Mouse (Mus musculus): ENCODE data around the gene Mon1a.

The Mon1a gene

DNA sequence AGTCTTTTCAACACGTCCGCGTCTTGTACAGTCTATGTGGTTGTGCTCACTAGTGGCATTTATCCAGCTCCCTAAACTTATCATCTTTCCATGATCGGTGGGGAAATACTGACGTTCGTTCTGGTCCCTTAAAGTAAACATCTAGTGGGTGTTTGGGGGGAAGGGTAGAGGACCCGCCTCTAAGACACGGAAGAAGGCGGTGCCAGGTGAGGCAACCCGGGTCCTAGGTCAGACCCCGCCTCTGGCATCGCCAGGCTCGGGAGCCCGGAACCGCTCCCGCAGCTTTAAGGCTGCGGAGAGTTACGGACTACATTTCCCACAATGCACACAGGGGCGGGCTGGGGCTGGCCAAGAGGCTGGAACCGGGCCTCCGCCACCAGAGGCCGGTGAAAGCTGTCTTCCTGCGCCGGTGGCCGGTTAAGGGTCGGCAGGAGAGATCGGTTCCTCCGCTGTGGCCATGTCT, at the start of gene Mon1a:
Gene Mon1a, plus strand, starts transcription at position 348 of the 463 bp plus-strand sequence.
- DNase-seq = peak; percentile 90 to 94

DNA sequence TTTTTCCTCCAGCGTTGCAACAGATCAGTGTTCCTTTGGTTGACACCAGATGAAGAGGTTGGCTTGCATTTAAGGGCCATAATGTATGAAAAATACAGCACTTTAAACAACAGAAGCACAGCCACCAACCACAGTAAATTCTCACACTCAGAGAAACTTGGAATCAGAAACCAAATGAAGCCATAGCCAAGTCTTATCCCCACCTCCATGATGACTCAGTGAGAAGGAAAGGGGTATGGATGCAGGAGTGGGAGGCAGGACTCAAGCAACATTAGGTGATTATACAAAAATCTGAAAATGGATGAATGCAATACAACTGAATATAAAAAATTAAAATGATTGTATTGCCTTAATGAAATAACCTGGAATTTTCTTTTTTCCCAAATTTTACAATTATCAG, 49.1 kb upstream of the Mon1a start:
- DNase-seq = no peak

DNA sequence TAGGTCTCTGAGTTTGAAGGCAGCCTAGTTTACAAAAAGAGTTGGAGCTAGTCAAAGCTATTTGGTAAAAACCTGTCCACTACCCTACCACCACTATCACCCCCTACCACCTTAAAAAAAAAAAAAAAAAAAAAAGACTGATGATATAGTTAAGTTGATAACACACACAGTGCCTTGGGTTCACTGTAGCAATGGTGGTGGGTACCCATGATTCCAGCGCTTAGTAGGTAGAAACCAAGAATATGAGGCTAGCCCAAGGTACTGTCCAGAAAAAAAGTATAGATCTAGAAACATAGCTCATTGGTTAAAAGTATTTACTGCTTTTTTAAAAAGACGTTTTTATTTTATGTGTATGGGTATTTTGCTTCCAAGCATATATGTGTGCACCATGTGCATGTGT, 45.2 kb upstream of the Mon1a start:
- no peak for DNase-seq

DNA sequence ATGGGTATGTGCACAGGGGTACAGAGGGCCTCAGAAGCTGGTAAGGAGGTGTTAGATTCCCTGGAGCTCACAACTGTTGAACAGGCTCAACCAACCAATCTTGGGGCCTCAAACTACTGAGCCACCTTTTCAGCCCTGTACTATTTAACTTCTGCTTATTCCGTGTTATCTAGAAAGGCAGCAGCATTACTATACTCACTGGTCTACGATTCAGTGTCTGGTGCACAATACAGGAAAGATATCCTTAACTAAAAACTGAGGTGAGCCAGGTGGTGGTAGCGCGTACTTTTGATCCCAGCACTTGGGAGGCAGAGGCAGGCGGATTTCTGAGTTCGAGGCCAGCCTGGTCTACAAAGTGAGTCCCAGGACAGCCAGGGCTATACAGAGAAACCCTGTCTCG, 39.0 kb upstream of the Mon1a start:
- DNase-seq = no peak

DNA sequence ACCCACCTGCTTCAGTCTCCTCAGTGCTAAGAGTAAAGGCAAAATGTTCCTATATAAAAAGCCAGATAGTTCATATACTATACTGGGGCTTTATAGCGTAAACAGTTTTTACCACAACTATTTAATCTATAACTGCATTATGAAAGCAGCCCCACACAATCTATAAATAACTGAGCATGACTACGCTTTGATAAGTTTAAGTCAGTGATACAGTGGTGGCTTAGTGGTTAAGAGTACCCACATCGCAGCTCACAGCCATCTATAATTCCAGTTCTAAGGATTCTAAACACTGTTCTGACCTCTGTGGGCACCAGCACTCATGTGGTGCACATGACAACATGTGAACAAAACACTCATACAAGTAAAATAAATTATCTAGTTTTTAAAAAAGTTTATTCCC, 29.6 kb upstream of the Mon1a start:
- no peak for DNase-seq

DNA sequence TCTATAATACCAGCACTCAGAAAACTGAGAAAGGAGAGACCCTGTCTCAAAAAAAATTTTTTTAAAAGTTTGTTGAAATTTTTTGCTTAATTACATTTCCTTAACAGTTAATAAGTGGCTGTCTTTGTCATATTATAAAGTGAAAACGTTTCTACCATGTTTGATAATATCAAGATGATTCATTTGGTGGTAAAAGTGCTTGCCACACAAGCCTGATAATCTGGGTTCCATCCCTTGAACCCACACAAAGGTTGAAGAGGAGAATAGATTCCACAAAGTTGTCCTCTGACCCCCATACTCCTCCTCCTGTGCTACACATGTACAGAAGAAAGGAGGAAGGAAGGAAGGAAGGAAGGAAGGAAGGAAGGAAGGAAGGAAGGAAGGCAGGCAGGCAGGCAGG, 23.5 kb upstream of the Mon1a start:
- DNase-seq = no peak

DNA sequence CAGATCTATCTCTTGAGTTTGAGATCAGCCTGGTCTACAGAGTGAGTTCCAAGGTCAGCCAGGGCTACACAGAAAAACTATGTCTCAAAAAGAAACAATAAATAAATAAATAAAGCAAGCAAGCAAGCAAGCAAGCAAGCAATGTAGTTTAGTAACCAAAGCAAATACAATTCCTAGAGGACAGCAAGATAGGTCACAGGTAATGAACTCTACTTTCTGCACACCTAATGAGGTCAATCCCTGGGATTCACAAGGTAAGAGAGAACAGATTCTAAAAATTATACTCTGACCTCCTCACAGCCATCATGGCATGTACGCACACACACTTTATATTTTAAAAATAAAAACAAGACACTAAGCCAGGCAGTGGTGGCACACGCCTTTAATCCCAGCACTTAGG, 21.9 kb upstream of the Mon1a start:
- DNase-seq = no peak

DNA sequence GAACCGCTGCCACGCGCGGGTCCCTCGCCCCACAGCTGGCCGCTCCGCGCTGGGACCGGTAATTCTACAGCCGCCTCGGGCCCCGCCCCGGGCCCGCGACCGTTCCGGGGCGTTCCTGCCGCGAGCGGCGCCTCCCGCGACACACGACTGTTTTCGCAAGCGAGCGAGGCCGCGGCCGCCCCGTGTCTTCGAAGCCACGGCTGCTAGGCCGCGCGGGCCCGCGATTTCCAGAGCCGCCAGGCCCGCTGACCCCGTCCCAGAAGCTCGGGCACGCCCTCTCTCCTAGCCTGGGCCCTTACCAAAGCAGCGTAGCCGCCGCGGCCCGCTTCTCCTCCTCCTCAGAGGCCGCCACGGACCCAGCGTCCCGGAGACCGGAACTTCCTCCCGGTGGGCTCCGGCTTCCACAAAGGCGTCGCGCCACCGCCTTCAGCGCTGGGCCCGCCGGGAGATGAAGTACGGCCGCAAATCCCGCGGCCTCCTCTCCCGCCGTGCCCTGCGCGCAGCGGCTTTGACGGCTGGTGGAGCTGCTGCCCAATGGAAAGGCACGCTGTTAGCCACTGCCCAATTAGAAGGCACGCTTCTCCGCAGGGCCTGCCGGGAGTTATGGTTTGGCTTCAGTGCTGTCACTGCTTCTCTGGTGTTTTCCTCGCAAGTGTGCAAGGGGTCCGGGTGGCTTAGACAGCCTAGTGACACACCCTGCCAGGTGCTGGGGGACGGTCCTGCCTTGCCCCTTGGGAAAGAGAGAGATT, 15.4 kb upstream of the Mon1a start:
- peak; percentile 95 to 97 for DNase-seq

DNA sequence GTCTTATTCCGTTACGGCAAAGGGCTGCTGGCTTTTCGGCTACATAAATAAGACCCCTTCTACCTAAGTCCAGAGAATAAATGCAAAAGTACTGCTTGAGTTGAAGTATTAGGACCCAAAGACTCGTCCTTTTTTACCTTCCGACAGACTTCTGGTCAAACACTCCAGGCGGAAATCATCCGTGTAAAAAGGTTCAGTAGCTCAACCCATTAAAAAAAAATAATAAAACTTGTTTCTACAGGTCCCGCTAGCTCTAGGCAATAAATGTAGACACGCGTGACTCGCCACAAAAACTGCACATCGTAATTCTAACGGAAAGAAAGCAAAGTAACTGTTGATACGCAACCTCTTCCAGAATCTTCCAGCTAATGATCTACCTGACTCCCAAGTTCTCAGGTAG, 14.8 kb upstream of the Mon1a start, which contains the start of gene Rbm6:
Gene Rbm6, minus strand, starts transcription at position 101 of the 400 bp plus-strand sequence.
- DNase-seq = no peak

DNA sequence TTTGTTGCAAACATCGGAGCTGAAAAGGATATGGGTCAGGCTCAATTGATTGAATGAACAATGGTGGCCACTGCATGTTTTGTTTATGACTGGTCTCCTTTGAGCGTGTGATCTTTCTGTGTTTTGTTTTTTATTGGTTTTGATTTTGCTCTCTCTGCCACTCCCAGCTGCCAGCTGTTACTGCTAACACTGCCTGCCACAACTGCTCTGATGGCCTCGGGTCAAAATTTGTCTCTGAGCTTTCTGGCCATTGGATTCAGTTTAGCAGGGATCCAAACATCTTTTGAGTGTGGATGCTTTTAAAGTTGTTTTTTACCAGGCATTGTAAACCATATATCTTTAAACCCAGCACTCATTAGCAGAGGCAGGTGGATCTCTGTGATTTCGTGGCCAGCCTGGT, 7.5 kb upstream of the Mon1a start:
- no peak for DNase-seq

DNA sequence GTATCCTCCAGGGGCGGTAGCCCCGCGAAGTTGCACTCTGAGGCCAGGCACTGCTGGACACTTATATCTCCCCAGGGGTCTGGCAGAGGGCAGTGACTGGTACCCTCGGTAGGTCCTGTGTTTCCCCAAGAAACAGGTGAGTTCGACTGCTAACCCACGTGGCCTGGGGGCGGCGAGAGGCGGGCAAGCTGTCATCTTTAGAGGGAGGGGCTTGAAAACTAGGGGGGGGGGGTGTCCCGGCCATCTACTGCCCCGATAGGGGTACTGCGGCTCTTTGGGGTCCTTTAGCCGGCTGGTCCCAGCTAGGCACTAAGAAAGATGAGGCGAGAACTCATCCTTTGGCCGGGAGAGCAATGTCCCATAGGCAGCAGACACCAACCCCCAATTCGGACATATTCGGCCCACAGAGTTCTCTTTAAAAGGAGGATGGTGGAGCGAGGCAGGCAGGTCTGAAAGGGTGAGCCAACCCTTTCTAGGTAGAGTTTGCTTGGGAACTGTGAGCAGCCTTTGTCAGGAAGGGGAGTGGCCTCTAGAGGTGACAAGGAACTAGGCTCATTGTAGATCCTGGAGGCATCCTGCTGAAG, 408 bp downstream of the Mon1a start:
- DNase-seq = no peak

DNA sequence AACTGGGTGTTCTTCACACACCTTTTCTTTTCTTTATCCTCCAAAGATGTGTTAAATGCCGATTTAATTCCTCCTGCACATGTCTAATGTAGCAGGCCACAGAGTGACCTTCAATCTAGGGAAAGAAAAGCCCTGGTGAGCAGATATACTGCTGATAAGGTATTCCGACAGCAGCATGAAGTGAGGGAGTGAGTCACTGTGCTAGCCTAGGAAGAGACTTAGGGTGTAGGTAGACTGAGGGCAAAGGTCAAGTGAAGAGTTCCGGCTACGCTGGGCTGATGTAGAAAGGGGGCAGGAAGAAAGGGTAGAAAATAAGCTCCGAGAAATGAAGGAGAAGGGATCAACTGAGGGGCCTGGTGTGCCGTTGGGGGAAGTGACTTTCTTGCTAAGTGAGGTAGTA, 2.3 kb downstream of the Mon1a start:
- DNase-seq = no peak

DNA sequence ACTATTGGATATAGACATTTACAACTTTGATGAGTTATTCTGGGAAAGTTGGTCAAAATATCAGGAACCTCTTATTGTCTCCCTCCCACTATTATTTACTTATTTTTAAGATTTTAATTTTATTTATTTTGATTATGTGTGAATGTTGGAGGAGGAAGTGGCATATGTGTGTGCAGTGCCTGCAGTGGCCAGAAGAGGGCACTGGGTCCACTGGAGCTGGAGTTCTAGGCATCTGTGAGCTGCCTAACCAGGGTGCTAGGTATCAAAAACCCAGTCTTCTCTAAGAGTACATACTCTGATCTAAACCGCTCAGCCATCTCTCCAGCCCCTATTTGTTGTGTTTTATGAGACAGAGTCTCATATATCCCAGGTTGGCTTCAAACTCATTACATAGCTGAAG, 3.1 kb downstream of the Mon1a start:
- DNase-seq = peak in 1 of 2 experiments; percentile 28

DNA sequence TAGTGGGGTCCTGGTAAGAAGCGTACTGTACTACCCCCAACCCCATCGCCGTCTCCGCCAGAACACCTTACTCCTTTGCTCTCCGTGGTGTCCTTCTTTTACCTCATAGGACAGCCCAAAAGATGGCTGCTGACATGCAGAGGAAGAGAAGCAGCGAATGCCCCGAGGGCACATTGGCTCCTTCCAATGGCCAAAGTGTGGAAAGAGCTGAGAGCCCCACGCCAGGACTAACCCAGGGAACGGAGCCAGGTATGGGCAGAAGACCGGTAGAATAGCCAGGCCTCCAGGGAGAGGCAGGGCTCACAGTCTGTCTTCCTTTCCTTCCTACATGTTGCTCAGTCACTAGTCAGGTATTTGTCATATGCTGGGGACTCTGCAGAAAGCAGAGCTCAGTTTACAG, 10.6 kb downstream of the Mon1a start:
- DNase-seq = no peak

DNA sequence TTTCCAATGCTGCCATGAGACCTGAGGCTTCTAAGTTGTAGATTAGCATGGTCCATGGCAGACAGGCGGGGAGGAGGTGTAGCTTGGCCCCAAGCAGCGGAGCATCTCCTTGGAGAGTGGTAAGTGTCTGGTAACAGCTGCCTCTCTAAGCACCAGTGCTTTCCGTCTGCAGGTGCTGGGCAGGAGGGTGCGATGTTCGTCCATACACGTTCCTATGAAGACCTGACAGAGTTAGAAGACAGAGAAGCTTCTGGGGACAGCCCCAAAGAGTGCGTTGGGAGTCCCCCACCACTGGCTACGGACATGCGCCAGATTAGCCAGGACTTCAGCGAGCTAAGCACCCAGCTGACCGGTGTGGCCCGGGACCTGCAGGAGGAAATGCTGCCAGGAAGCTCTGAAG, 11.9 kb downstream of the Mon1a start:
- no peak for DNase-seq

DNA sequence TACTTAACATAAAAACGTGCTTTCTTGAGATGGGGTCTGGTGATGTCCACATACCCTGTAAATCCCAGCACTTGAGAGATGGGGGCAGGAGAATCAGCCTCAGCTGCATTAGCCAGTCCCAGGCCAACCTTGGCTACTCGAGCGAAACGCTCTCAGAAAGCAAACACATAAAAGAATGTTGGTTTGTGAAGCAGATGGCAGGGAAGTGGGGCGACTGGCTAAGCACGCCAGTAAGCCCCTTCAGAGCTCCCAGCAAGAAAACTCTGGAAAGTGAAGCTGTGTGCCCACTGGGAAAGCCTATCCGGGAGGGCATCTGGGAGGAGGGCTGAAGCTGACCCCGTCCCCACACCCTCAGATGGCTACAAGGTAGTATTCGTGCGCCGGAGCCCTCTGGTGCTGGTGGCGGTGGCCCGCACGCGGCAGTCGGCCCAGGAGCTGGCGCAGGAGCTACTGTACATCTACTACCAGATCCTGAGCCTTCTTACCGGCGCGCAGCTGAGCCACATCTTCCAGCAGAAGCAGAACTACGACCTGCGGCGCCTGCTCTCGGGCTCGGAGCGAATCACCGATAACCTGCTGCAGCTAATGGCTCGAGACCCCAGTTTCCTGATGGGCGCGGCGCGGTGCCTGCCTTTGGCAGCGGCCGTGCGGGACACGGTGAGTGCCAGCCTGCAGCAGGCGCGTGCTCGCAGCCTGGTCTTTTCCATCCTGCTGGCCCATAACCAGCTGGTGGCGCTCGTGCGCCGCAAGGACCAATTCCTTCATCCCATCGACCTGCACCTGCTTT, 13.1 kb downstream of the Mon1a start:
- peak; percentile 72 for DNase-seq

DNA sequence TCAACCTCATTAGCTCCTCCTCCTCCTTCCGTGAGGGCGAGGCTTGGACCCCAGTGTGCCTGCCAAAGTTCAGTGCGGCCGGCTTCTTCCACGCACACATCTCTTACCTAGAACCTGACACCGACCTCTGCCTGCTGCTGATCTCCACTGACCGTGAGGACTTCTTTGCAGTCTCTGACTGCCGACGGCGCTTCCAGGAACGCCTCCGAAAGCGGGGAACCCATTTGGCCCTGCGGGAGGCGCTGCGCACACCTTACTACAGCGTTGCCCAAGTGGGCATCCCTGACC, 13.6 kb downstream of the Mon1a start:
- DNase-seq = no peak

DNA sequence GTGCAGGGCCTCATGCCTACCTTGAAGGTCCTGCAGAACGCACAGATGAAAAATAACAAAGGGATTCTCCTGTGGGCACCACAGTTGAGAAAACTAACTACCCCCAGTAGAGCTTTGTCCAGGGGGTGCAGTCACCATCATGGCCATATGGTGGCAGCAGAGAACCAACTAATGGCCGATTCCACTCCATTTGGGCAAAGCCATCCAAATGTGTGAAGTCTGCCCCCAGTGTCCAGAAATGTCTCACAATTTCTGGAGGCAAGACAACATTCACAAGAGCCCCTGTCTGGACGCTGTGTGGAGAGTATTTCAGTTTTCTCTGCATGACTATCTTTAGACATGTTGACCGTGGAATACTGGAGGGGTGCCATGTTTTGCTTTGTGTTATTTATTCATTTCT, 16.8 kb downstream of the Mon1a start:
- peak; percentile 83 to 92 for DNase-seq

DNA sequence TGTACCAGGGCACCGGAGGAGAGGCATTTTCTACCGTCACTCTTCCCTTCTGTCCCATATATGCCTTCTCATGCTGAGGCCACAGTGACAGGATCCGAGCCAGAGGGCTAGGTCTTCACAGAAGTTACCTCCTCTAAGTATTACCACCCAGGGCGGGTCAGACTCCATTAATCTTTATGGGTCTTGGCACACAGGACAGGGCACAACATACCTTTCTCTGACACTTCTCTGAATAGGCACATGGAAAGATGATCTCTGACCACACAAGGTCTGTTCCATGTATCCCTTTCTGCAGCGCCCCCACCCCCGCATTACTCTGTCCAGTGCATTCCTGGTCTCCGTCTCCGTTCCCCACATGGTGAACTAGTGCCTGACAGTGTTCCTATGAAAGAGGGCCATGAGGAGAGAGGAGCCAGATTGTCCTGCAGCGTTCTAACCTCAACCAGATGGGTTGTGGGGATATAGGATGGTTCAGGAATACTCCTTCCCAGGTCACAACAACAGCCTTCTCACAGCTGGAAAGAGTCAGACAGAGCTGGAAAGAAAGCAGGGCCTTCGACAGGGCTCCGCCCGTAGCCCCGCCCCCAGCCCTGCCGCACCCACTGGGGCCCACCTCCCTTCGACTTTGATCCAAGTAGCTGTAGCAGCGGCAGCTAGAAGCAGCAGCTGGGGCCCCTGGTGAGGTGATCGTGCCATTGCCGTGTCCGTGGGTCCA, 18.5 kb downstream of the Mon1a start, which contains the start of gene Mst1r:
Gene Mst1r, plus strand, starts transcription at position 622 of the 715 bp plus-strand sequence.
- DNase-seq = peak; percentile 83 to 90

DNA sequence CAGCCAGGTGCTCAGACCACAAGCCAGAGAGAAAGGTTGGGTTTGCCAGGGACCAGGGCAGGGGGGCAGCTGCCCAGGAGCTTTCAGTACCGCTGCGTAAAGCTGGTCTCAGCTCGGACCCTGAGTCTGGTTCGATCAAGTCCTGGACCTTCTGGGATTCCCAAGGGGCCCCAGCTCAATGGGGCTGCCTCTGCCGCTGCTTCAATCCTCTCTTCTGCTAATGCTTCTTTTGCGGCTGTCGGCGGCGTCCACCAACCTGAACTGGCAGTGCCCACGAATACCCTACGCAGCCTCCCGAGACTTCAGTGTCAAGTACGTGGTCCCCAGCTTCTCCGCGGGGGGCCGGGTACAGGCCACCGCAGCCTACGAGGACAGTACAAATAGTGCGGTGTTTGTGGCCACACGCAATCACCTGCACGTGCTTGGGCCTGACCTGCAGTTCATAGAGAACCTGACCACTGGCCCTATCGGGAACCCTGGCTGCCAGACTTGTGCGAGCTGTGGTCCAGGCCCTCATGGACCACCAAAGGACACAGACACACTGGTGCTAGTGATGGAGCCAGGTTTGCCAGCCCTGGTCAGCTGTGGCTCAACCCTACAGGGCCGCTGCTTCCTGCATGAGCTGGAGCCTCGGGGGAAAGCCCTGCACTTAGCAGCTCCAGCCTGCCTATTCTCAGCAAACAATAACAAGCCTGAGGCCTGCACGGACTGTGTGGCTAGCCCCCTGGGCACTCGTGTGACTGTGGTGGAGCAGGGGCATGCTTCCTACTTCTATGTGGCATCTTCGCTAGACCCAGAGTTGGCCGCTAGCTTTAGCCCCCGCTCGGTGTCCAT, 19.2 kb downstream of the Mon1a start:
- DNase-seq = no peak

DNA sequence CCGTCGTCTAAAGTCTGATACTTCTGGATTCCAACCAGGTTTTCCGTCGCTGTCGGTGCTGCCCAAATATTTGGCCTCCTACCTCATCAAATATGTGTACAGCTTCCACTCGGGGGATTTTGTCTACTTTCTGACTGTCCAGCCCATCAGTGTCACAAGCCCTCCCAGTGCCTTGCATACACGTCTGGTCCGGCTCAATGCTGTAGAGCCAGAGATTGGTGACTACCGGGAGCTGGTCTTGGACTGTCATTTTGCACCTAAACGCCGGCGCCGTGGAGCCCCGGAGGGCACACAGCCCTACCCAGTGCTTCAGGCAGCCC, 19.8 kb downstream of the Mon1a start:
- no peak for DNase-seq

DNA sequence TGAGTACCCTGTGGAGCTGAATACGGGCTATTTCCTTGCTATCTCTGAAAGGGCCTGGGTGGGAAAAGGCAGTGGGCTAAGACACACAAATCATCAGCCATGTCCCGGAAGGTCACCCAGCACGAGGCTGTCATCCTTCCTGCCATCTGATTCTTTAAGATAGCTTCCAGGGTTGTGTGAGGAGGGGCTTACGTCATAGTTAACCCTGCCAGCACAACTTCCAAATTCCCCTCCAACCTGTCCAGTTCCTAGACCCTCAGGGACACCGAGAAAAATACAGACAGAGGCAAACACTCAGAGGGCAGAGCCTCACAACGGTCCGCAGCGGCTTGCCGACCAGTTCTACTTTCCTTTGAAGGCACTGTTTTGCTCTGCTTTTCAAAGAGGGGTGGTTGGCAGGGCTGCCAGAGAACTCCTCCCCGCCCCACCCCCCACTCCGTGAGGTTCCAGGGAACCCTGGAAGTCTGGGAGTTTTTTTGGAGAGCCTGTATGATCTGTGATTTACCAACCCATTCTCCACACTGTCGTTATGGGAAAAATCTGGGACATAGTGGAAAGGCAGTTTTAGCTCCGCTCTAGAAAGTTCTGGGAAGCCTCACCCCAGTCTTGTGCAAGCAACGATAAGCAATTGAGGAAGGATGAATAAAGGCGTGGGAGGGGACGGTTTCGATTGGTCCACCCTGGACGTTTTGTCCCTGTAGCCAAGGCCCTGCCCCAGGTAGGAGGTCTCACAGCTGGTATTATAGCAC, 20.6 kb downstream of the Mon1a start:
- peak in 1 of 2 experiments; percentile 25 for DNase-seq
